Mouse (Mus musculus): ENCODE measurements around the gene Syngr2.

DNA sequence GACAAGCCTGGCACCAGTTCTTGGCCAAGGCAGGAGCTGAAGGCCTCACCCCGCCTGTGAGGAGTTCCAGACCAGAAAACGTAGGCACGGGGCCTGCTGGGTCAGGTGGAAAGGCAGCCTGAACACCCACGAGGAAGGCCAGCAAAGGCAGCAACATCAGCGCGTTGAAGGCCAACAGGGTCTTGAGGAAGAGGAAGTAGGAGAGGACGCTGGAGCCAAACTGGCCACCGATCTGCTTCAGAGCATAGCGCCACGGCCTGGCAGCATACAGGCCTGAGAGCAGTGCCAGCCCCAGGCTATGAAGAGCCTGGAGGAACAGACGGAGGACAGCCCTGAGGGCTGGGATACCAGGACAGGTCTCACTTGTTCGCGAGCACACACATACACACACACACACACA, 33.9 kb upstream of the Syngr2 start:
- TF ChIP-seq CTCF (conservative IDR thresholded peaks at IDR 0.05; ENCODE audit: insufficient read depth, insufficient read length, low read depth, low read length) (no peak), POLR2A (IDR thresholded peaks at IDR 0.05; ENCODE audit: low read depth, low read length) (no peak)
